Mouse (Mus musculus) kidney, postnatal 10 days (tissue): Measurements from ENCODE around the gene Vezf1.
A peak's percentile ranks its signal among the peaks of the same experiment; 100 is the strongest.

Experiments used
- DNase-seq: peaks from one replicate; pipeline ENCODE4 v3.0.0; 2021; ENCODE audit warnings: mixed read lengths

Gene Vezf1

DNA sequence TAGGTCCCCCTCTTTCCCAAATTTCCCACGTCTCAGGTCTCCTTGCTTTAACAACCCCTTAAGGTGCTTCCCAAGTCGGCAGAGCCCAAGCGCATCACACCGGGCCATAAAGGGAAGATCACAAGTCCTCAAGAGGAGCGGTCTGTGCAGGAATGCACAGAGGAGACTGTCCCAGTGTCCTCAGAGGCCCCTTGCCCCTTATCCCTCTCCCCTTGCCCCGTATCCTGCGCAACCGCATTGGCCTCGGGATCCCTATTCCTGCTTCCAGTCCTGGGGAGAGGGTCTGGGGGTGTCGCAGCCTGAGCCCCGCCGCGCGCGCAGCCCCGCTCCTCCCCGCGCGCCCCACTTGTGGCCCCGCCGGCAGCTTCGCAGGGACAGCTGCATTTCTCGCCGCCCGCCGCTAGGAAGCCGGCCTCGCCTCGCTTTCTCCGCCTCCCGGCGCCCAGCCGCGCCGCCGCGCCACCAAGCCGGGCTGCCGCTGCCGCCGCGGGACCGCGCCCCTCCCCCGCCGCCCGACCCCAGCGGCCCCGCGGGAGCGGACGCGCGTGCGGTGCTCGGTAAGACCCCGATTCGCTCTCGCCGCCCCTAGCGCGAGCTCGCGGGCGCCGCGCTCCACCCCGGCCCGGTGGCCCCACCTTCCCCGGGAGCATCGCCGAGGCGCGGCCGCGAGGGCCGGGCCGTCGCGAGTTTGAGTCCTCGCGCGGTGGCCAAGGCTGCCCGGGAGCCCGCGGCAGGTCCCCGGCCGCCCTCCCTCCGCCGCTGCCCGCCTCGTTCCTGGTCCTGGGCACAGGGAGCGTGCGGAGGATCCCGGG is 30.9 kb downstream of the Vezf1 start:
- peak; percentile 89 for DNase-seq

DNA sequence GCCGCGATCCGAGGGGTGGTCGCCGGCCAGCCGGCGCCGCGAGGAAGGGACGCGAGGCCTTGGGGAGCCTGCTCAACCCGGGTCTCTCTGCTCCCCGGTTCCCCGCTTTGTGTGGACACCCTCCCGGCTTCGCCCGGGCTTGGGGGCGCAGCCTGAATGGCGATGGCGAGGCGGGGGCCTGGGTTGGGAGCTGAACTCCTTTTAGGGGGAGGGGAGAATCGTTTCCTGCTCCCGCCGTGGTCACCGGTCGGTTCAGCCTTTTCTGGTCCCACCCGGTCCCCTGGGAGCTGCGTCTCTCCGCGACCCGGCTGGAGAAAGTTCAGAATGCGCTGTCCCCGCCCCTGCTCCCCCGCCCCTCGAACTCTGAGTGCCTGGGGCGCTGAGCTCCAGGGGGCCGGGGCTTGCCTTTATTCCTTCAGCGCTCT is 31.5 kb downstream of the Vezf1 start:
- peak; percentile 94 for DNase-seq

DNA sequence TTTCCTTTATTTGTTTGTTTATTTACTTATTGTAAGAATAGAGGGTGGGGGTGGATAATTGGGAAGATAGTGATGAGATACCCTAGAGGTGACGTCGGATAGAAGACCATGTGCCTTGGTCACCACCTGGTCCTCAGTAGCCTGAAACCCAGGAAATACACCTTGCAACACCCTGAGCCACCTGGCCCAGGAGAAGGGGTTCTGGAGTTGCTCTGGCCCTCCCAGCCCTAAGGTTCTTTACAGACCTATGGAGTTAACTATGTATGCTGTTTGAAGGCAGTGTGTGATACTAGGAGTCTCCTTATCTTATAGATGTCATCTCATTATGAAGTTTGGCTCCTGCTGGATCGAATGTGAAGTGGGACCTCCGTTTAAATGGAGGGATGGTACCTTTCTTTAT is 32.1 kb downstream of the Vezf1 start:
- no peak for DNase-seq

DNA sequence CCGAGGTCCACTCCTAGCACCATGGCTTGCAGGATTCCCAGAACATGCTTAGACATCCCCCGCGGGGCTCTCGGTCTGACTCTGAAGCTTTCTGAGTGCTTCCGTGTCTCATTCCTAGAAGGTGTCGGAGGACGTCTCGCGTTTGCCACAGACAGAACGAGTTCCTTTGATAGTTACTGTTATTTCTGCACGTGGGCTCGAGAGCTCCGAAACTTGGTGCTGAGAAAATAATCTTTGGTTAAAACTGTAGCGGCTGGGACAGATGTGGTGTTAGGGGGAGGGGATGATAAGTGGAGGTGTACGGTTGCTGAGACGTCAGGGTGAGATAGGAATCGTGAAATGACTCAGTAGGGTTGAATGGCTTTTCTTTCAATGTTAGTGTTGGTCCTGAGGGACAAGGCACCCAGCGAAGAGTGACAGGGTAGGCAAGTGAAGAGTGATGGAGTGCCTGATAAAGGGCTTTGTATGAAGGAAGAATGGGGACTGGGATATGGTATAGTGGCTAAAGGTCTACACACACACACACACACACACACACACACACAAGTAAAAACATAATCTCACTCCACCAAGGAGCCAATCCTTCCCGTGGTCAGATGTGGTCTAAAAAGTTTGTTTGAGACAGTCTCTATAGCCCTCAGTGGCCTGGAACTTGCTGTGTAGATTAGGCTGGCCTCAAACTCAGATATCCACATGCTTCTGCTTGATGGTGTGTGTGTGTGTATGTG is 35.3 kb downstream of the Vezf1 start:
- DNase-seq = no peak

DNA sequence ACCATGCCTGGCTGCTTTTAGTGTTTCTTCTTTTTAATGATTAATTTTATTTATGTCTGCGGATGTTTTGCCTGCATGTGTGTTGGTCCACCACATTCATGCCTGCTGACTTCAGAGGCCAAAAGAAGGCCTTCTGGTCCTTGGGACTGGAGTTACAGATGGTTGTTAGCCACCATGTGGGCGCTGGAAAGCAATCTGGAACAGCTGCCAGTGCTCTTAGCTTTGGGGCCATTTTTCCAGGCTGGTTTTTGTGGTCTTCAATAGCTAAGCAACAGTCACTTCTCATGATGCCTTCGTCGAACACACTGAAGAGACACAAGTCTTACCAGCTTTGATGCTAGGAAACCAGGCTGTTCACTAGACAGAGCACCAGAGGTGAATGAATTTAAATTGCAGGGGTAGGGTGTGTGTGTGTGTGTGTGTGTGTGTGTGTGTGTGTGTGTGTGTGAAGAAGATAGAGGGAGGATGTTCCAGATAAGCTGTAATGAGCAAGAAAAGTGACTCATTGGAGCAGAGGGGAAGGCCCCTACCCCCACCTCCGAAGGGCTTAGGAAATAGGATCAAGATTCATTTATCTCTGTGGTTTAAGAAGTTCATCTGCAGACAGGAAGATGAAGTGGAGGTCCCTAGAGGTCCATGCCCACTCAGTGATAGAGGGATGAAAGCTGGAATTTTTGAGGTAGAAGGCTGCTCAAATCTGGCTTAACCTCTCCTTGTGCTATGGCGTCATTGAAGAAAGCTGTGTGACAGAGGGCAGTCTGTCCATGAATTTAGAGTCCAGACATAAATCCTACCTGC is 37.6 kb downstream of the Vezf1 start:
- no peak for DNase-seq

DNA sequence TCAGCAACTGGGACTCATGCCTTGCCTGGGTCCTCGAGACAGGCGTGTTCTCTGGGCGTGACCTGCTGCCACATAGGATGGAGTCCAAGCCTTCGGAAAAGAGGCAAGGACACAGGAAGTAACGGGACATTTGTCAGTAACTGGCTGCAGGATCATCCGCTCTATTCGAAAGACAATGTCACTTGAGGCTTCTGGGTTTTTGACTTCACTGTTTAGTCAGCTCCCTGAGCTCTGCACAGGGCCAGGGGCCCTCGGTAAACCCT is 38.1 kb downstream of the Vezf1 start:
- no peak for DNase-seq

DNA sequence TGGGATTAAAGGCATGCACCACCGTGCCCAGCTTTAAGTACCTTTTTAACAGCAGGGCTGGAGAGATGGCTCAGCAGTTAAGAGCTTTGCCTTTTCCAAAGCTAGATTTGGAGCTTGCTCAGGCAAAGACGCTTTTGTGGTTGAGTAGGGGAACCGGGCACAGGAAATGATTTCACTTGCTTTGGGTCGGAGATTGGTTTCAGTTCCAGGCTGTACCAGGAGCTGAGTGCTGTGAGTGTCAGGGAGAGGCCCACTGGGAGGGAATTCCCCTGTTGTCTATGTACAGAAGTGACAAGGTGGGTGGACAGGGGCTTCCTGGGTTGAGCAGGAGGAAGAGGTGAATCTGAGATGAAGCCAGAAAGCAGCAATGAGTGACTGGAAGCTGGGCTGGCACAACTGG is 39.3 kb downstream of the Vezf1 start:
- DNase-seq = no peak

DNA sequence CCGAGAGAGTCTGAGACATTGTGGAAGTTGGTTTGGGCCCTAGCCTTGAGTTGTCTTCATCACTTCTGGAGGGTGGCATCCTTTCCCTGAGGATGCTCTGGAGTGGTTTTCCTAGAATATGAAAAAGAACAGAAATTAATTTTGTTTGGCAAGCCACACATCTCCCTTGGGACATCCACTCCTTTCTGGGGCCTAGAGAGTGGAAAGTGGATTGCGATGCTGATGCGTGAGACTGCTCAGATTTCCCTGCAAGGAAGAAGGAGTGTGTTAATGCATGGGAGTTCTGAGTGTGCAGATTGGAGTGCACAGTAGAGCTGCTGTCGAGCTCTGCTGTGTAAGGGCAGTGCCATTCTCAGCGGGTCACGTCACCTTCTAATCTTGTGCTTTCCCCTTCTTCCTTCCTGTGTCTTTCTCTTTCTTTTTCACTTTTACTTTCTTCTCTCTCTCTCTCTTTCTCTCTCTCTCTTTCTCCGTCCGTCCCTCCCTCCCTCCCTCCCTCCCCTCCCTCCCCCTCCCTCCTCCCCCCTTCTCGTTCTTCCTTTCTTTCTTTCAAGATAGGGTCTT is 42.0 kb downstream of the Vezf1 start:
- no peak for DNase-seq

DNA sequence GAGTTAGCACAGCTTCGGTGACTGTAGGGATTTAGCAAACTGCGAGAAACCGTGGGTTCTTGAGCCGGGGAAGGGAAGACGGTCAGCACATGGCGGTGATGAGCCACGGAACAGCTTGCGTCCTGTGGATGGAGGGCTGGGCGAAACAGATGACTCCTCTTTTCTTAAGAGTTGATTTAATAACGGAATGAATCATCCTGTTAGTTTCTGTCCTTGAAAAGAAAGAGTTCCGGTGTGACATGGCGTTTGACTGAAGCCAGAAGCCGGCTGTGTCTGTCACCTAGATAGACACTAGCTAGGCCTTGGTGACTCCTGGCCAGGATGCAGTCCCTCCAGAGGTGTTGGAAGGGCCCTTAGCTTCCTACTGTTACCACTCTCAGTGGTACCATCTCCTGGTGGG is 44.0 kb downstream of the Vezf1 start:
- DNase-seq = no peak

DNA sequence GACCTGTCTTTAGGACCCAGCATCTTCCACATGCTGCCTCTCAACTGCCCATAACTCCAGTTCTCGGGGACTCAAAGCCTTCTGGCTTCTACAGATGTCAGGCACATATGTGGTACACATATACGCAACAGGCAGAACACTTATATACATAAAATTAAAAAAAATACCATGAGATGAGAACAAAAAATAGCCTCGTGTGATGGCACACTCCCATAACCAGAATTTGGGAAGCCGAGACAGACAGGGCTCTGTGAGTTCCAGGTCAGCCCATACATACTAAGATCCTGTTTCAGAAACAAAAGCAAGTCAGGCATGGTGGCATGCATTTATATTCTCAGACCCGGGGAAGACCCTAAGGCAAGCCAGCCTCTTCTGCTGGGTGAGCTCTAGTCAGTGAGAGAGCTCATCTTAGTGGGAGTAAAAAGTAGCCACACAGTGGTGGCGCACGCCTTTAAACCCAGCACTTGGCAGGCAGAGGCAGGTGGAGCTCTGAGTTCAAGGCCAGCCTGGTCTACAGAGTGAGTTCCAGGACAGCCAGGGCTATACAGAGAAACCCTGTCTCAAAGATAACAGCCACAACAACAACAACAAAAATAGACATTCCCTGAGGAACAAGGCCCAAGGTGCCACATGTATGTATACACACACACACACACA is 44.7 kb downstream of the Vezf1 start:
- no peak for DNase-seq

DNA sequence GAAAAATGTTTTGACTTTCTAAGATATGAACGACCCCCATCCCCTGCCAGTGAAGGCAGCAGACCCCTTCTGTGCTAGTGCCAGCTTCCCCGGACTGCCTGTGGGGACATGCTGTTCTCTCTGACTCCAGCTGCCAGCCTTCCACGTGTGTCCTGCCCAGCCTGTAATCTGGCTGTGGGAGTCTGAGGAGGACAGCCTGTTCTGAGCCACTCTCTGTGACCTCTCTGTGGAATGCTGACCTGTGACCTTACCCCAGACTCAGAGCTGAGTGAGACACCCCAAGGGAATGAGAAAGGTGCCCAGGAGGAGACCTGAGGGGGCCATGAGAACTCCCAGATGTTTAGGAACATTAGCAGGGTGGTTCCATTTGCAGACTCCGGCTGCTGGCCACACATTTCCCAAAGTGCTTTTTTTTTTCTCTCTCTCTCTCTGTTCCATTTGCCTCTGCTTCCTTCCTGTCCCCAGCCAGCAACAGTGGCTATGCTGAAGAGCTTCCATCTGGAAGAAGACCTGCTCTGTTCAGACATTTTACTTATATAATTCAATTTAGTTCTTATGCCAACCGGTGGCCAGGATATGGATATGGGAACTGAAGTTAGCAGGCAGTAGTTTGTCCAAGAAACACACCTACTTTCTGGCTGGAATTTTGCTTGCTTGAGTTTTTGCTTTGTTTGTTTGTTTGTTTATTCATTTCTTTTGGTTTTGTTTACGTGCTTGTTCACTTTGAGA is 45.6 kb downstream of the Vezf1 start:
- peak; percentile 47 for DNase-seq

DNA sequence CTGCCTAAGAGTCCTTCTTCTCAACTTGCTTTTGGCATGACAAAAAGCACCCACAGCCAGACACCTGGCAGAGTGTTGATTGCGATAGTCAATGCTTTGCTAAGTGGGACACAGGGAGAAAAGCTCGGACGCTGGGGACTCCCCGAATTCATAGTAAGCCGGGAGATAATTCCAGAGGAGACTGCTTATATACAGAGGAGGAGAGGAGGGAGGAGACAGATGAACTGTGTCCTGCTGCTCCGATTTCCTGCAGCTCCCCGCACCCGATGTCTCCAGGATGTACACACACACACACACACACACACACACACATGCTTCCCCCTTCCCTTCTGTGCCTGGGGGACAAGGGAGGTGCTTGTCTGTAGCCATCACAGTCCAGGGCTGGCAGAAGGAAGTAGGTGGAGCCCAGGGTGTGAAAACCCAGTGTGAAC is 46.8 kb downstream of the Vezf1 start:
- peak; percentile 82 for DNase-seq

DNA sequence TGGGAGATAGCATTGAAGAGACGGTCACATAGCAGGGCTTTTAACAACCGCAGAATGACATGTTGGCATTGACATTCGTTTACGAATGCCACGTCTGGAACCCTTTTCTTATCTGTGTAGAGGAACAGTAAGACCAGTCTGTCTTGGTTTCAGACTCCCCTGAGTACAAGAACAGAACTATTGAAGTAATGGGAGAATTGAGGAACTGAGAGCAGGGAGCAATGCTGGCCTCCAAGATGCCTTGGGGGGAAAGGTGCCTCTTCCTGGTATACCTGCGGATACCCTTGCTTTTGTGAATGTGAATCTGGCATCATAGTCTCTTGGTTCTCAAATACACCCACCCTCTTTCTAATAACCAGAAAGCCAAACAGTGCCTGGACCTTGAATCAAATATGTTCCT is 48.5 kb downstream of the Vezf1 start:
- no peak for DNase-seq

DNA sequence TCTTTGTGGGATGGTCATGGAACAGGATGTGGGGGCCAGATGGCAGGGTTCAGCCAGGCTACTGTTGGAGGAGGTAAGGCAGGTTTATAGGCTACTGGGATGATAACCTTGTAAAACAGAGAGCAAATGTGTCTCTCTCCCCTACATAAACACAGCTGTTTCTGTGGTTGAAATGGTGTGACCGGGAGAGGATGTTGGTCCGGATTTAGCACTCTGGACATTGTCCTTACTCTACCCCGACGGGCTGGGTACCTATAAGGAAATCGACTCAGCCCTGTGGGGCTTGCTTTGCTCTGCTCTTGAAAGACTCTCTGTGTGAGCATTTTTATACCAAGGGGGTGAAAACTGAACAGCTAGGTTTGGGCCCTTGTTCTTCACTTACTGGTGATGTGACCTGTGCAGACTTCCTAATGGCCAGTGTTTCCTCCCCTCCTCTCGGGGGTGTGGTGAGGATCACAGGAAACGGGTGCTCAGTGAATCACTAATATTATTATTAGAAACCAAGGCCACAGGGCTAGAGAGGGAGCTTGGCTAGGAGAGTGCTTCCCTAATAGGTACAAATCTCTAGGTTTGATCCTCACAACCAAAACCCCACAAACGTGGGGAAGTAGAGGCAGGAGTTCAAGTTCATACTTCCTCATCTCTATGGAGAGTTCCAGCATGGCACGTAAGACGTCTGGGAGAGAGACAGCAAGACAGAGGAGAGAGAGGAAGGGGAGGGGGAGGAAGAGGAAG is 49.4 kb downstream of the Vezf1 start:
- peak; percentile 51 for DNase-seq

DNA sequence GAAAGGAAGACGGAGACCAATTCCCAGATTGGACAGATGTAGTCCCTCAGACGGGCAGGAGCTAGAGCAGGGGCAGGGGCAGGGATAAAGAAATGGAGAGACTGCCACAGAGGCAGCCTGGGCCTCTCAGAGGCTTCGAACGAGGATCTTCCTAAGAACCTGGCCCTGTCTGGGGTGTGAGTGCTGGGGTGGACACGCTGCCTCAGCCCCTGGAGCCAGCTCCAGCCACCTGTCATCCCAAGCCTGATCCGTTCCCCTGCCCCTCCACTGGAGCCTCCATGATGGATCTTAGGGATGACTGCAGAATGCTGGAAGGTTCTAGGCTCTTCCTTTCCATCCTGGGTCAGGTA is 50.0 kb downstream of the Vezf1 start:
- DNase-seq = peak; percentile 58

DNA sequence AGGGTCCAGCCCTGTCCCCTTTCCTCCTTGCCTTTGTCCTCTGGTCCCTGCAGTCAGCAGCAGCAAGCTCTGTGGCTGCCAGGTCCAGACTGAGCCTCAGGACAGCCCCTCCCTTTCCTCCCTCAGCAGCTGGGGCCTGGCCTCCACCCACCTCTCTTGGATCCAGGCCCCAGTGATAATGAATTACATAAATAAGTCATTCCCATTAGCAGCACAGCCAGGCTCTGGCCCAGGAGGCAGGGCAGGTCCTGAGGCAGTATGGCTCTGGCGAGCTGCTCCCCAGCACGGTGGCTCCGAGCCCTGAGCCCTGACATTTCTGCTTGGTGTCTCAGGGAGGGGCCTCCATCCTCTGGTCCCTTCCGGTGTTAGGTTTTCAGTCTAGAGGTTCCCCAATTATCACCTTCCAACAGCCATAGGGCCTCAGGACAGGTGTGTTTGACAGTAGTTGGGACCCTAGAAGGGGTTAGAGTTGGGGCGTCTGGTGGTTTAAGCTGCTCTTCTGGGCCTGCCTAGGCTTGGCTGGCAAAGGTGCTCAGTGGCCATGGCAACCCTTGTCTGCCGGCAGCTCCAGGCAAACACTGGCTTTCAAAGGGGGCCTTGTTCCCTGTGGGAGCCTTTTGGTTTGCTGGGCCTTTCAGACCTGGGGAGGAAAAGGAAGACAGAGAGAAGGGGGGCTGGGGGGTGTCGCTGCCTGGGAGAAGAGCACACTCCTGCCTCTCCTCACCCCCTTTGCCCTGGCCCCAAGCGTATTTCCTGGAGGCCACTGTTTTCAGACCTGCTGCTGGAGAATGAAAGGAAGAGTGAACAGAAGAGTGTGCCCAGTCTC is 51.0 kb downstream of the Vezf1 start:
- peak; percentile 88 for DNase-seq

DNA sequence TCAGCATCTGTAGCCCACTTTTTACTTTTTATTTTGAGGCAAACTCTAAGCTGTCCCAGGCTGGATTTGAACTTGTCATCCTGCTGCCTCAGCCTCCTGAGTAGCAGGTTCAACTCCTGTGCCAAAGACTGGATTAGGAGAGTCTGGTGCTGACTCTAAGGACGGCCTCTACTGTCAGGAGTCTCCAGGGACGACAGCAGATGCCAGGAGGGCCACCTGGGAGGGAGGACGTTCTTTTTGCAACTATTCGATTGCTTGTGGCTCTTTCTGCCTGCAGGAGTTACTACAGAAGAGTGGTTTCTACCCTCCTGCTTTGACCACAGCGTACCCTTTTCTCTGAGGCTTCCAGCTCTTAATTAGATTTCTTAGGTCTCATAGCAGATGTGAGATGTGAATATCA is 54.5 kb downstream of the Vezf1 start:
- DNase-seq = no peak

DNA sequence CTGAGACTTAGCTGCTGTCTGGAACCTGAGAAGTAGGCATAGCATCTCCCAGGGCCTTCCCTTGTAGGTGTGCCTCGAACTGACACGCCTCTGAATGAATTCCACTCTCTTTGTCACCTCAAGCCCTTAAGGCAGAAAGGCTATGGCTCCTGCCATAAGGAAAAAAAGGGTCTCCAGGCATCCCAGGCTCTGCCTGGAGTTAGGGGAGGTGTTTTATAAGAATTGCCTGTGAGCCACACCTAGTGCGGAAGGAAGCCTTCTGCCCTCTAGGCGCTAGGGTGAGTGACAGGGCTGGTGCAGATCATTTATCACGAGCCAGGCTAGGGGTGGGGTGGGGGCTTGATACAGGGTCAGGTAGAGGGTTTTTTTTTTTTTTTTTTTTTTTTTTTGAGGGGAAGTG is 54.9 kb downstream of the Vezf1 start:
- no peak for DNase-seq

DNA sequence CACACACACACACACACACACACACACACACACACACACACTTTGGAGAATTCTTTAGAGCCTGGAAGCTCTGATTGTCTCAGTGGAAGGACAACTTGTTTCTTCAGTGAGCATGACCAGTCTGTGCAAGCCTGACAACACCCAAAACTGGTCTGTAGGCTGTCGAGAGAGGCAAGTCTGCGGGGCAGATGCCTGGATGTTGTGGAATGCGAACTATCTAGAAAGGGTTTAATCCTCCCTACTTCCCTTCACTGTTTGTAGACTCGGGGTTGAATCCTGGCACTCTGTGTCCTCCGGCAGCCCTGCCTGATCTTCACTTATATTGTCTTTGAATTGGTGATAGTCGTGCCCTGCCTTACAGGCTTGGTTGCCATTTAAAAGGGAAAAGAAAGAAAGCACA is 55.7 kb downstream of the Vezf1 start:
- no peak for DNase-seq

DNA sequence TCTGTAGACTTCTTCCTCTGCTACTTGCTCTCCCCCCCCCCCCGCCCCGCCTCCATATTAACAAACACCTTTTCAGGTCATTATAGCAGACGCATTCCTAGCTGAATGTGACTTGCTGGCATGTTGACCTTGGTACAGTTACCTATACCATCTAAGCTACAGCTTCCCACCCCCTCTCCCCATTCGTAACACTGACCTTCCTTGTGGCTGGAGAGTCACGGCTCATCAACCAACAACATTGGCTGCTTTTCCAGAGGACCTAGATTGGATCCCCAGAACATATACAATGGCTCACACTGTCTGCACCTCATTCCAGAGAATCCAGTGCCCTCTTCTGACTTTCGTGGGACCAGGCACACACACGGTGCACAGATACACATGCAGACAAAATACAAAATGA is 57.4 kb downstream of the Vezf1 start:
- DNase-seq = no peak

DNA sequence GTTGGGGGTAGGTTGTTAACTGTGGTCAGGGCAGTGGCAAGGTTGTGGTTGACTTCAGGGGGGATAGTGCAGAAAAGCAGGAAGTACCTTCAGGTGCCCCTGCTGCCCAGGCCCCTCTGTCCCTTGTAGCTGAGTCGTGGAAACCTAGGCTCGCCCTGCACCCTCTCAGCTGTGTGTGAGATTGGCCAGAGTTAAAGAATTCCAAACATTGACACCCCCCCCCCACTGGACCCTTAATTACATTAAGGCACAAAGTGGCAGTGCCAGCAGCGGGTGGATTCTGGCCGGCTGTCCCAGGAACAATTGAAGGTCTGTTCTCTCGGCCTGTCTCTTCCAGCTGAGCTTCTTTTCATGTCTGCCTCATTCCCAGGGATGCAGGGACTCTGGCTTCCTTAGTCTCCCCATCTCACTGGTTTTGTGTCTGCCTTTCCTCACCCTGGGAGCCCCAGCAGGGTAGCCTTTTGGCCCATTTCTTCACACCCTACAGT is 58.3 kb downstream of the Vezf1 start:
- no peak for DNase-seq
